Mouse (Mus musculus): Measurements from ENCODE around the gene Coil.
"Not testable (repeated sequence)": the region's sequence is repeated elsewhere in the genome, so short reads cannot be mapped to it uniquely, and the experiment has no call there.

The Coil gene

GRCm38 (mm10) chr11:89039325-89039724 is 69.3 kb downstream of the Coil start:
- peak; percentile 71 for DNase-seq (ENCODE audit: low read depth, low spot score)

- not testable (repeated sequence) for DNase-seq (ENCODE audit: low read depth, low spot score)
Observed at GRCm38 (mm10) chr11:89041073-89041472, 71.0 kb downstream of the Coil start.

Measured in R1 (cell line).